Mouse (Mus musculus) stomach, postnatal 0 days (tissue): ENCODE data around the gene Gdi2.

Source experiments
- CTCF ChIP-seq: IDR thresholded peaks from 2 replicates; pipeline ENCODE4 v1.5.1; 2016; ENCODE audit warnings: antibody characterized with exemption, low read depth, mild to moderate bottlenecking, moderate library complexity
- EP300 ChIP-seq: optimal IDR thresholded peaks from 2 replicates; pipeline ENCODE3; 2016; ENCODE audit warnings: antibody characterized with exemption

DNA sequence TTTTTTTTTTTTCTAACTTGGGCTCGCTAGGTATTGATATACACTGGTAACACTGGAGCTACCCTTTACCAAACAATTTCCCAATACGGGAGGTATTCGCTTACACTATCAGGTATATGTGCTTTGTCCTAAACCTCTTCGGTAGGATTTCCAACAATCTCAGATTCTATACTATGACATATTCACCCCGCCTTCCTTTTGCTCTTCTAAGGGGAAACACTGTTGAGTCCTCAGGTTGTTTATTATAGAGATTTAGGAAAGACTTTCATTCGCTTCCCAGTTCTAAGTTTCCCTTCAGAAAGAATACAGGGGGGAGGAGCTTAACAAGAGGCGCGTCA is 71.9 kb downstream of the Gdi2 start:
- no peak for TF ChIP-seq CTCF
- TF ChIP-seq EP300: no peak
